Mouse (Mus musculus): ENCODE data around the gene Pnldc1. TPM values are rescaled to one million over a fixed set of nuclear protein-coding genes. Genes with fewer than 3 reads are reported as not detected.

The Pnldc1 gene
- total RNA-seq, 2 experiments from 2014 or later, result 0.18 to 0.74 TPM

DNA sequence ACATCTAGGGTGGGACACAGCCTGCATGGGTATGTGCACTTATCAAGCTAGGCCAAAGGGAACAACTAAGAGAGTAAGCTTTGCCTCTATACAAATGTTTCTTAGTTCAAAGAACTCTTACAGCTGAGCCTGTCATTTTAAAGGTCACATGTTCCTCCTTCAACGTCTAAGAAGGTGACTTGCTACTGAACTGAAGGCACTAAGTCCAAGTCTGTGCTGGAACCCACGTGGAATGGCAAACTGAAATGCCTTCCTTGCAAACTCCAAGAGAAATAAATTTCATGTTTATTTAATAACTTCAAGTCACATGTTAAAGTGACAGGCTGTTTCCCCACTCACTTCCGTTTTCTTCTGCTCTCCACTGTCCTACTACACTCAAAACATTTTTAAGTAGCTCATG is 52.6 kb downstream of the Pnldc1 start:
- no peak for DNase-seq

DNA sequence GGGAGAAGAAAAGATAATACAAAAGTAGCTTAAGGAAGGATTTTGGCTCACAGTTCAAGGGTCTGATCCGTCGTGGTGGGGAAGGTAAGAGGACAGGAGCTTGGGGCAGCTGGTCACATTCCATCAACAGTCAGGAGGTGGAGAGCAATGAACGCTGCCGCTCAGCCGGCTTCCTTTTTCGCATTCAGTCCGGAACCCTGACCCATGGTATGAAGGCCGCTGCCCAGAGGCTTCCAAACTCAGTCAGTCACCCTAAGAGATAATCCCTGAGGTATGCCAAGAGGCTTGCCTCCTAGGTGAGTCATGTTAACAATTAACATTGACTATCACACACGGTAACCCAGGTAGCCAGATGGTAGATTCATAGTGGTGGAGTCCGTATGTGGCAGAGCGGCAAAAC is 55.6 kb downstream of the Pnldc1 start:
- DNase-seq, result no peak

DNA sequence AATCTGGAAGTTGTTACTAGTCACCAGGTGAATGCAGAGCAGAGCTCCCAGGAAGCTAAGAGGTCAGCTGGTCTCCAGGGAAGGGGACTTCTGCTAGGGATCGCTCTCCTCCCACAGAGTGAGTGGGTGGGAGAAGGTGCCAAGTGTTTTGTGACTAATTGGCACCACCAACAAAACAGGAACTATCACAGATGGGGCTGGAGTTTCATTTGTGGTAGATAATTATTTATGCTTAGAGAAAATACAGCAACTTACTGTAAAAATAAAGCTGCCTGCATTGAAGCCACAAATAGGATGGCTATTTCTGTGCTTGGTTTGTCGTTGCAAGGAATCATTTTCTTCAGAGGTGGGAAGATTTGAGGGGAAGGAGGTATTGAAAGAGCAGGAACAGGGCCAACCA is 56.2 kb downstream of the Pnldc1 start:
- no peak for DNase-seq

DNA sequence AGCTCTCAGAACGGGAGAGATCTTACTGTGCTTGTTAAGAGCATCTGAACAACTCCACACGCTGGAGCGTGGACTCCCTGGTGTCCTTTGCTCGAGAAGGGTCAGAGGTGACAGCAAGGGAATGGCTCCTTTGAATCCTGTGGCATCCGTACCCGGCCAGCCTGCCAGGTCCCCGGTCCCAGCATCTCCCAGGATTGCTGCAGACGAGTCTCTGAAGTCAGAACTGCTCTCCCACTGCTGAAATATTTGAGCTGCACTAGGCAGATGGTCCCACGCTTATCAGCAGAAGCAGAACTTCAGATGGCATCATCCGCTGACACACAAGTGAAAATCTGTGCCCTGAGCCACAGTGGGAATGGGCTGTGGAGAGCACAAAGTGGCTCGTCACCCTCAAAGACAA is 58.3 kb downstream of the Pnldc1 start:
- DNase-seq, result no peak

DNA sequence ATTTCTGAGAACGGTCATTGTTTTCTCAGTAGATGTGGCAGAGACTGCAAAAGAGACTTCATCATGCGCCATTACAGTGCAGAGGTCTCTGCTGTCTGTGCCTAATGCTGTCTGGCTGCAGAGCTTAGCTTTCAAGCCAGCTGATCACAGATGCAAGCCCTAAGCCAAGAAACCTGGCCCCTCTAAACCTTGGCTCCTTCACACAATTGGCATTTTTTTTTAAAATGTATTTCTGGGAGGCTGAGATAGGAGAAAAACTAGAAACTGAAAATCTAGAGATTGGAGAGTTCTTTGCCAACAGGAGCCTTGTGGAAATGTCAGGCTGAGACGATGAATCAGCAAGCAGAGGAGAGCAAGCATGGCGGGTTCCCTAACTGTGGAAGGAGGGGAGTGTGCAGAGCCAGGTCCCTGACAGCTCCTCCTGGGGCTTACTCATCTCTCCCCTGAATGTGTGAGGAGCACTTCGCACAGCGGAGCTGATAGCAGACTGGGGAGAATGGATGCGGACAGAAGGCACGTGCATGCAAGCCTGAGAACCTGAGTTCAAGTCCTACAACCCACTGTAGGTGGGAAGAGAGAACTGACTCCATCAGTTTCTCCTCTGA is 60.1 kb downstream of the Pnldc1 start:
- no peak for DNase-seq

DNA sequence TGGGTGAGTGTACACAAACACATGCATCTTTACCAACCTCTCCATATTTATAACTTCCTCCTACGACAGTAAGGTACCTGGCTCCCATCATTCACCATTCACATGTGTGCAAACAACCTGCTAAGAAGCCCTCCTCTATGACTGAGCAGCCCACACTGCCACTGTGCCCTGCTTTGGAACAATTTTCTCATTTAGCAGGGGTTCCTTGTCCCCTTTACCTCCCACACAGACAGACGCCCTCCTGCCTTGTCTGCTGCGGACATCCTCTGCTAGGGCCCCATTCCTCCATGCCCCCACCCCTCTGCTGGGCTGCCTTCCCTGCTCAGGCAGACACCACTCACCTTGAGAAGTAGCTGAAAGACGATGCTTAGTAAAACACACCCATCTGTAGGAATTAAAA is 62.3 kb downstream of the Pnldc1 start:
- DNase-seq, result no peak

DNA sequence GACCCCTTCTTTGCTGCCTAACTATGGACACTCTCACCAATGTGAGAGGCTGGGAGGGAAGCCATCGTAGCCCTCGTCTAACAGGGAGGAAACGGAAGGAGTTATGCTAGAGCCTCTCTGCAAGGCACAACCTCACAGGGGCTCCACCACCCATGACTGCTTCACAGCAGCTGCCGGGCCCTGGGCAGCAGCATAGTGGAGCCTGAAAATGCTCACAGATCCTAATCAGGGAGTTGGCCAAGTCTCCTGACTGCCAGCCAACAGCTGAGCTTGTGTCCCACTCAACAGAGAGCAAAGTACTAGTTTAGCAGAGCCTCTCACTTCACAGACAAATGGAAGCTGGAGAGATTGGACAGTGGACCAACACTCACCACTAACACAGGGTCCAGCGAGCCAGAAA is 63.6 kb downstream of the Pnldc1 start:
- DNase-seq, result no peak

DNA sequence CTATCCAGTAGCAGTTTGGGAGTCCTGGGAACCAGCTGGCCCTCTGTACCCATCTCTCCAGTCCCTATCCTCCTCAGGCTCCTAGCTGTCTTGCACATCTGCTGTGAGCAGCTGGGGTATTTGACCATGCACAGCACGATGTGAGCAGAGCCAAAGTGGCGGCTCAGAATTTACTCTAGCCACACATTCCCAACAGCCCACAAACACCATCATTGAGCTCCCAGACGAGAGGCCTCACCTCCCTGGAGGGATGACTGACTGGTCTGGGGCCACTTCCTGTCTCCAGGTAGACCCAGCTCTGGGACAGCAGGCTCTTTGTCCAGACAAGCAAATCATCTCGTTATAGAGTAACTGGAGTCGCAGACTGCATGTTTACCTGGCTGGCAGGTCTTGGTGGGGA is 64.2 kb downstream of the Pnldc1 start:
- DNase-seq, result no peak

DNA sequence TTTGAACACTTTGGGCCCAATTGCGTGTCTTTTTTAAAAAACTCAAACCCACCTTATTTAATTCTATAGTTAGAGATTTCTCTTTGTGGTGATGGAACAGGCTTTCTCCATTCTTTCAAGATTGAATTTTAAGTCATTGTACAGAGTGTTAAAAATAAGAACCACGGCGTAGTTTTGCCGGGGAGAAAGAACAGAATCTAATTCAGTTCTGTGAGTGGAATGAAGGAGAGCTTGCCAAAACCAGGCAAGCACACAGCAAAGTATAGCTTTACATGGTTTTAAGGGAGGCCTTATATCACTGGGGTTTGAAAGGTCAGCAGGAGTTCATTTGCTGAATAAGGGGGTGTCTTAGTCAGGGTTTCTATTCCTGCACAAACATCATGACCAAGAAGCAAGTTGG is 65.5 kb downstream of the Pnldc1 start:
- no peak for DNase-seq

DNA sequence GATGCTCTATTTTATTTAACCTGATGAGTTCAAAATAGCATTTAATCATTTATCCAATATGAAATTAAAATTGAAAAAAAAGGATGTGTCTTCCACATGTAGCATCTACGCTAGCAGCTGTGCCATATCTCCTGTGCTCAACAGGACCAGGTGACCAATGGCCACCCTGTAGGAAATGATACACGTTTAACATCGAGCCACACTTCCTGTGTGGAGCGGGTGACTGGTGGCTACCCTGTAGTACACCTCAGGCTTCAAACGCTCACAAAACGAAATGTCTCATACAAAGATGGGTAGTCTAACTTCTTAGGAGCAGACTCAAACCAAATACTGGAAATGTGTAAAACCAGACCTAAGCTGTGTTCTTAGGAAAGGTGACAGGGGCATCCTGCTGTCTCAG is 66.2 kb downstream of the Pnldc1 start:
- no peak for DNase-seq

DNA sequence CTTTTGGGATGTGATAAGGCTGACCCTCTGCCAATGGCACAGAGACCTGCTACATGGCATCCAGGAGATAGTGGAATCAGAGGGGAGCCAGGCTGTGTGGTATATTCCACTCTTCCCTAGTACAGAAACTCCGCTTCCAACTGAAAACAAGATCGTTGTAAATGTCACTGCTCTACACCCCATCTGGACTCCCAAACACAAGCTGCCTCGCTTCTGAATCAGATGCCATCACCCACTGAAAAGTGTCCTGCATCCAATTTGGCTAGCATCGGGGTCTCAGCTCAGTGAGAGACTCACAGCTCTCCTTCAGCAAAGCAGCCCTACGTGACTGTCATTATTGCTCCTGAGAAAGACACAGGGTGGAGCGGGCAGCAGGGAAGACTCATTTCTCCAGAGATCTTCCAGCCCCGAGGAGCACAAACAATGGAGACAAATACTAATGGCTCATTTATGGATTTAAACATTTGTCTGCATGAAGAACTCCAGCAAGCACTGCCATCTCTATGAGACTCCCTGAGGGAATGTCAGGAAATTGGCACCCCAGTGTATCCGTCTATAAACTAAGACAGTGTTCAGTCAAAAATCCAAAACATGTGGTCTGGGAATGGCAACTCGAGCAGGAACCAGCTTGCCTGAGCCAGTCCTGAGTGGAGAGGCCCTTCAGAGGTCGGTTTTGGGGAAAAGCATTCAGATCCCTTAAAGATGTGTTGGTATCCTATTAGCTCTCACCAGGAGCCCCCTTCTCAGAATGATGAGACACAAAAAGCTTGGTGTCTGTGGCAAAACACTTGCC is 70.4 kb downstream of the Pnldc1 start:
- no peak for DNase-seq

Small RNA genes within 50 kb of the gene (microRNA-seq; reads per million reads assigned to microRNA genes)
- 0 reads per million in 2 experiments for gene Gm24085

Other genes with a start within 250 kb of the Pnldc1 start
- gene Slc22a1, start 234.4 kb downstream of the Pnldc1 start, total RNA-seq (2021), result 10 to 100 TPM; 12.1 to 17.8 TPM
- 100 to 1,000 TPM; 111 to 115 TPM for gene Igf2r, start 140.6 kb downstream of the Pnldc1 start, total RNA-seq (2021)
- under 1 TPM; 0.46 to 0.60 TPM for gene Mas1, start 42.1 kb downstream of the Pnldc1 start, total RNA-seq (2021)
- 1 to 10 TPM; 6.0 to 7.0 TPM for gene Mrgprh, start 34.2 kb downstream of the Pnldc1 start, total RNA-seq (2021)
- gene Tcp1, start 5.5 kb upstream of the Pnldc1 start, total RNA-seq (2021), result 100 to 1,000 TPM; 191 to 206 TPM
- 100 to 1,000 TPM; 163 to 179 TPM for gene Mrpl18, start 6.1 kb upstream of the Pnldc1 start, total RNA-seq (2021)
- gene Acat3, start 30.4 kb upstream of the Pnldc1 start, total RNA-seq (2021), result not detected
- 10 to 100 TPM in 1 of 2 experiments, 1 to 10 TPM in 1; 6.1 to 13.0 TPM for gene Acat2, start 50.5 kb upstream of the Pnldc1 start, total RNA-seq (2021)
- gene Wtap, start 83.9 kb upstream of the Pnldc1 start, total RNA-seq (2021), result 10 to 100 TPM; 30.2 to 34.1 TPM
- gene Sod2, start 96.6 kb upstream of the Pnldc1 start, total RNA-seq (2021), result 1,000 to 10,000 TPM; 1,031 to 1,107 TPM
- gene Gpr31b, start 142.1 kb upstream of the Pnldc1 start, total RNA-seq (2021), result under 1 TPM in 1 of 2 experiments, not detected in 1; 0.32 TPM
- gene Tcp10b, start 150.9 kb upstream of the Pnldc1 start, total RNA-seq (2021), result not detected
- gene Unc93a, start 221.6 kb upstream of the Pnldc1 start, total RNA-seq (2021), result not detected